Mouse (Mus musculus): ENCODE data around the gene Ankrd44. TPM values are rescaled to one million over a fixed set of nuclear protein-coding genes. Genes with fewer than 3 reads are reported as not detected.

Gene Ankrd44
- polyA plus RNA-seq, 1 experiment = 2.2 TPM

DNA sequence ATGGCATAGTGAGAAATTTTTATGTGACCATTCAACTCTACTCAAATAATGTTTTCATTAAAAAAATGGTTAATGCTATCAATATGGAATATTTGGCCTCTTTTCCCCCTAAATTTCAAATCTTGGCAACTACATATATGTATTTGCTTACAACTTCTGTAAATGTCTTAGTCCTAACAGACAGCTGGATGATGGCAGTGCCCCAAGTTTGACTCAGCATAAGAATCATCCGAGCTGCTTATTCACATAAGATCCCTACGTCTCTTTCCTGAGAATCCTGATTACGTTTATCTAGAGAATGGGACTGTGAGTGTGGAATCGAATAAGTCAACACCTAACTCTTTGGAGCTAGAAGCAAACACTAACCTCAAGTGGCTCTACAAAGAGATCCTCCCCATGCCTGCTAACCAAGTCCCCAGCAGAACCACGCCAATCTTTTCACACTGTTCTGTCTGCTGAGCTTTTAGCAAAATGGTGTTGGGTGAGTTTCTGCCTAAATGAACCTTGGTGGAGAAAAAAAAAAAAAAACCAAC is 96.4 kb downstream of the Ankrd44 start:
- TF ChIP-seq MAX (IDR thresholded peaks at IDR 0.05) = no peak
- TF ChIP-seq CEBPB (IDR thresholded peaks at IDR 0.05; ENCODE audit: low read depth) = no peak
- no peak for TF ChIP-seq MYOG (IDR thresholded peaks at IDR 0.05; ENCODE audit: control insufficient read depth, extremely low read depth, insufficient read length)
- TF ChIP-seq CTCF (IDR thresholded peaks at IDR 0.05; ENCODE audit: control insufficient read depth, insufficient read depth, insufficient read length) = no peak
- no peak for TF ChIP-seq FOSL1 (IDR thresholded peaks at IDR 0.05; ENCODE audit: insufficient read depth, low read length, poor library complexity, severe bottlenecking)
- no peak for TF ChIP-seq MYOD1 (IDR thresholded peaks at IDR 0.05; ENCODE audit: control insufficient read depth, insufficient read length, low read depth)
- no peak for TF ChIP-seq USF1 (IDR thresholded peaks at IDR 0.05; ENCODE audit: low read depth)
- Histone ChIP-seq H3K4me3 (ENCODE audit: insufficient read depth, poor library complexity, severe bottlenecking) (no peak overlapping the region), H3K27me3 (ENCODE audit: control insufficient read depth, insufficient read depth, insufficient read length) (no peaks in the 10 kb centered on the region), H3K79me2 (ENCODE audit: control insufficient read depth, insufficient read depth) (no peaks in the 10 kb centered on the region), H3K79me3 (ENCODE audit: low read depth) (no peaks in the 10 kb centered on the region), H3K36me3 (ENCODE audit: control insufficient read depth, insufficient read depth) (no peaks in the 10 kb centered on the region), H3ac (ENCODE audit: control insufficient read depth, insufficient read length, low read depth) (no peak overlapping the region)

DNA sequence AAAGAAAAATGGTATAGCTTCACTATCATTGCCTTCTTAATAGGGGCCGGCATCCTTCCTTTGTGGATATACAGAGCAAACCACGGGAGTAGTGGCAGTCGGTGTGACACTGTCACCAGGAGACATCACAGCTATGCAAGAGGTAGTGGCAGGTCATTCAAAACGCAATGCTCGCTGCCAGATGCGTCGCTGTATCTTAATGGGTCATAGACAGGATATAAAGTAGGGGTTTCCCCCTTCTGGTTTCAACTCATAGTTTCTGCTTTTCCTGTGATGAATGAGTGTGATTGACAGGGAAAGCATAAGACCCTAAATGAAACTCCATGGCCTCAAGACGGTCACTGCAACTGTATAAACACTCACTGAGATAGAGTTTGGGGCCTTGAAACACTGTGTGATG is 98.4 kb downstream of the Ankrd44 start:
- Histone ChIP-seq H3ac (ENCODE audit: control insufficient read depth, insufficient read length, low read depth) (no peak overlapping the region), H3K27me3 (ENCODE audit: control insufficient read depth, insufficient read depth, insufficient read length) (no peaks in the 10 kb centered on the region), H3K36me3 (ENCODE audit: control insufficient read depth, insufficient read depth) (no peaks in the 10 kb centered on the region), H3K79me3 (ENCODE audit: low read depth) (no peaks in the 10 kb centered on the region), H3K79me2 (ENCODE audit: control insufficient read depth, insufficient read depth) (no peaks in the 10 kb centered on the region), H3K4me3 (ENCODE audit: insufficient read depth, poor library complexity, severe bottlenecking) (no peak overlapping the region)
- TF ChIP-seq MAX (IDR thresholded peaks at IDR 0.05) = no peak
- TF ChIP-seq CEBPB (IDR thresholded peaks at IDR 0.05; ENCODE audit: low read depth) = no peak
- no peak for TF ChIP-seq CTCF (IDR thresholded peaks at IDR 0.05; ENCODE audit: control insufficient read depth, insufficient read depth, insufficient read length)
- TF ChIP-seq MYOG (IDR thresholded peaks at IDR 0.05; ENCODE audit: control insufficient read depth, extremely low read depth, insufficient read length) = no peak
- no peak for TF ChIP-seq FOSL1 (IDR thresholded peaks at IDR 0.05; ENCODE audit: insufficient read depth, low read length, poor library complexity, severe bottlenecking)
- TF ChIP-seq MYOD1 (IDR thresholded peaks at IDR 0.05; ENCODE audit: control insufficient read depth, insufficient read length, low read depth) = no peak
- TF ChIP-seq USF1 (IDR thresholded peaks at IDR 0.05; ENCODE audit: low read depth) = no peak

DNA sequence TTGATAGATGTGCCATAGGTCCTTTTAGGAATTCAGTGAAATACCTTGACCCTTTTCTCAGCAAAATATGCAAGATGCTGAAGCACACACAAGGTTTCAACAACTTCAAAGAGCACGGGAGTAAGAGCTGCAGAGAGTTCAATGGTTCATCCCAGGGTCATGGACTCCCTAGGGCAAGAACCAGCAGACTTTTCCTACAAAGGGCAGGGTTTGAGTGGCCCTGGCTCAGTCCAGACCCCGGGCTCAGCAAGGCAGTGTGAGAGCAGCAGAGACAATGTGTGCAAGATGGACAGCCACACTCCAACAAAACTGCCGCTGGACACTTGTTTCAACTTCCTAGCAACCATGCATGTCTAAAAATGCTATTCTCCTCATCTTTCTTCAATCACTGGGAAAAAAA is 98.8 kb downstream of the Ankrd44 start:
- no peak for TF ChIP-seq MYOG (IDR thresholded peaks at IDR 0.05; ENCODE audit: control insufficient read depth, extremely low read depth, insufficient read length)
- TF ChIP-seq CTCF (IDR thresholded peaks at IDR 0.05; ENCODE audit: control insufficient read depth, insufficient read depth, insufficient read length) = no peak
- TF ChIP-seq CEBPB (IDR thresholded peaks at IDR 0.05; ENCODE audit: low read depth) = no peak
- no peak for TF ChIP-seq USF1 (IDR thresholded peaks at IDR 0.05; ENCODE audit: low read depth)
- TF ChIP-seq MAX (IDR thresholded peaks at IDR 0.05) = no peak
- TF ChIP-seq FOSL1 (IDR thresholded peaks at IDR 0.05; ENCODE audit: insufficient read depth, low read length, poor library complexity, severe bottlenecking) = no peak
- TF ChIP-seq MYOD1 (IDR thresholded peaks at IDR 0.05; ENCODE audit: control insufficient read depth, insufficient read length, low read depth) = no peak
- no peaks in the 10 kb centered on the region for H3K36me3 ChIP-seq (ENCODE audit: control insufficient read depth, insufficient read depth)
- no peaks in the 10 kb centered on the region for H3K27me3 ChIP-seq (ENCODE audit: control insufficient read depth, insufficient read depth, insufficient read length)
- no peaks in the 10 kb centered on the region for H3K79me2 ChIP-seq (ENCODE audit: control insufficient read depth, insufficient read depth)
- H3ac ChIP-seq (ENCODE audit: control insufficient read depth, insufficient read length, low read depth) = no peak overlapping the region
- H3K4me3 ChIP-seq (ENCODE audit: insufficient read depth, poor library complexity, severe bottlenecking) = no peak overlapping the region
- no peaks in the 10 kb centered on the region for H3K79me3 ChIP-seq (ENCODE audit: low read depth)

DNA sequence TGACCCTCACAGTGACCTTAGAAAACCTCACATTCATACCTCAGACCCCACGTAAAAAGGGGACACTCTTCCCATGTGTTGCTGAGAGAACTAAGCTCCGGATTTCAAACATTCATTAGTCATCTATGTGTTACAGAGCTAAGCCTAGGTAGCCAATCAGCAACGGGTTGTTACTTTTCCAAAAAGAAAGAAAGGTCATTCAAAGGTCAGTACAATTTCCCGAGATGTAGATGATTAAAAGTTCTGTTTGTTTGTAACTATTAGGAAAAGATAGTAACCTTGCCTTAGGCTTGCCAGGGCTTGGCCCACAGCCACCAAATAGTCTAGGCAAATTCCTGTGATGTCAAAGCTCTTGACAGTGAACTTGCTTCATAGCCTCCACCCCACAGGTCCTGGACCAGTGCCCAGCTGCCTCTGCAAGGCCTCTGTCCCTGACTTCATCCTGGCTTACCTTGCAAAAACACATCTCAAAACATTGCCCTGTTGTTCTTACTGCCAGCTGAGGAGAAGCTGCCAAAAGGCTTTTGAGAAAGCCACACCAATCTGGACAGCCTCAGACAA is 99.7 kb downstream of the Ankrd44 start:
- Histone ChIP-seq H3ac (ENCODE audit: control insufficient read depth, insufficient read length, low read depth) (no peak overlapping the region), H3K79me3 (ENCODE audit: low read depth) (no peaks in the 10 kb centered on the region), H3K36me3 (ENCODE audit: control insufficient read depth, insufficient read depth) (no peaks in the 10 kb centered on the region), H3K79me2 (ENCODE audit: control insufficient read depth, insufficient read depth) (no peaks in the 10 kb centered on the region), H3K27me3 (ENCODE audit: control insufficient read depth, insufficient read depth, insufficient read length) (no peaks in the 10 kb centered on the region), H3K4me3 (ENCODE audit: insufficient read depth, poor library complexity, severe bottlenecking) (no peak overlapping the region)
- TF ChIP-seq FOSL1 (IDR thresholded peaks at IDR 0.05; ENCODE audit: insufficient read depth, low read length, poor library complexity, severe bottlenecking) (no peak), MYOG (IDR thresholded peaks at IDR 0.05; ENCODE audit: control insufficient read depth, extremely low read depth, insufficient read length) (no peak), MYOD1 (IDR thresholded peaks at IDR 0.05; ENCODE audit: control insufficient read depth, insufficient read length, low read depth) (no peak), CEBPB (IDR thresholded peaks at IDR 0.05; ENCODE audit: low read depth) (no peak), CTCF (IDR thresholded peaks at IDR 0.05; ENCODE audit: control insufficient read depth, insufficient read depth, insufficient read length) (no peak), USF1 (IDR thresholded peaks at IDR 0.05; ENCODE audit: low read depth) (no peak), MAX (IDR thresholded peaks at IDR 0.05) (no peak)

DNA sequence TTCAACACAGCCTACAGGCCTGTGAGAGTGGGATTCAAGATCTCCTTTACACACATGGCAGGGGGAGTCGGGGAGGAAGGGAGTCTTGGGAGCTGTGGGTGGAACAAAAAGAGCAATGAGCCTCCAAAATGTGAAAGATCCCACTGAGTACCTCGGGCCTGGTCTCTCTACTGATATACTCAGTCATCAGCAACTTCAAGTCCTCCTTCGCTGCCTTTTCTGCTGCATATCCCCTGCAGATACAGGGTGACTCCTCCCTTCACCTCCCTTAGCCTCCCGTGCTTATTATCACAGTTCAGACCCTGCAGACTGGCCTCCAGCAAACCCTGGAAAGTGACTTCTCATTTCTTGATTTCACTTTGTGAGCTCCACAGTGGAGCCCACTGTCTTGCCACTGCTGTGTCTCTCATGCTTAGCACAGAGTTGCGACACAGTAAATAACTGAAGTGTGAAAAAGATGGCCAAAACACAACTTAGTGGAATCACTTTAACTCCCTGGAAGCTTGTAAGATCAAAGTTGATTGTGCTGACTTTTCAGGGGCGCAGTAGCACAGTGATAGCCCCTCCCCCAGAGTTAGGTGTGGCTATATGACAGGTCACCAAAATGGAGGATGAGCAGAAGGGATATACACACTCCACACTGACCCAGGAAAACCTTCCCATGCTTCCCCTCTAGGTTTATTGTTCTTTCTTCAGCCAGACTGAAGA is 100.3 kb downstream of the Ankrd44 start:
- H3K79me3 ChIP-seq (ENCODE audit: low read depth) = no peaks in the 10 kb centered on the region
- TF ChIP-seq MYOD1 (IDR thresholded peaks at IDR 0.05; ENCODE audit: control insufficient read depth, insufficient read length, low read depth) (no peak), CEBPB (IDR thresholded peaks at IDR 0.05; ENCODE audit: low read depth) (no peak), CTCF (IDR thresholded peaks at IDR 0.05; ENCODE audit: control insufficient read depth, insufficient read depth, insufficient read length) (no peak), FOSL1 (IDR thresholded peaks at IDR 0.05; ENCODE audit: insufficient read depth, low read length, poor library complexity, severe bottlenecking) (no peak), USF1 (IDR thresholded peaks at IDR 0.05; ENCODE audit: low read depth) (no peak), MAX (IDR thresholded peaks at IDR 0.05) (no peak), MYOG (IDR thresholded peaks at IDR 0.05; ENCODE audit: control insufficient read depth, extremely low read depth, insufficient read length) (no peak)
- H3K79me2 ChIP-seq (ENCODE audit: control insufficient read depth, insufficient read depth) = no peaks in the 10 kb centered on the region
- no peak overlapping the region for H3K4me3 ChIP-seq (ENCODE audit: insufficient read depth, poor library complexity, severe bottlenecking)
- no peaks in the 10 kb centered on the region for H3K27me3 ChIP-seq (ENCODE audit: control insufficient read depth, insufficient read depth, insufficient read length)
- no peaks in the 10 kb centered on the region for H3K36me3 ChIP-seq (ENCODE audit: control insufficient read depth, insufficient read depth)
- H3ac ChIP-seq (ENCODE audit: control insufficient read depth, insufficient read length, low read depth) = no peak overlapping the region
